Mouse (Mus musculus): ENCODE data around the gene Sh3bp1.

DNA sequence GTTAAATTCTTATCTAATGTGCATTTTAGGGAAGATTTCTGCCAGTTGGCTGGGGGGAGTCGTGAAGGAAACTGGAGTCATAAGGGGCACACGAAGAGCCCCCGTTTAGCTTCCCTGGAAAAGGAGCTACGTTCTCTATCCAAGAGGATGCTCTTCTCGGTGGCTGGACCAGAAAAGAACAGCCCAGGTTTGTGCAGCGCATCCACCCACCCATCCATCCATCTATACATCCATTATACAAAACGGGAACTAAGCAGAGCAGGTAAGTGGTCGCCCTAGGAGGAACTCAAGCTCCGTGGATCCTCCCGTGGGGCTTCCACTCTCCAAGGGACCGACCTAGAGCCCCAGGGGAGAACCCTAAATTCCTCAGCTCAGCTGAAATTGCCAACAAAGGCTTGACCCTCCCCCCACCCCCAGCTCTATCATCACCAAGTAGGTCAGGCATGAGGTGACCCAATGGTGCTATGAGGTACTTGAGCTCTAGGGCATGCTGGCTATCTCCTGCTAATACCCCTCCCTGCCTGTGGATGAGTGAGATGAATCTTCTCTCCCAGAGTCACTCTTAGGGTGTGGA, 48.7 kb downstream of the Sh3bp1 start:
- TF ChIP-seq GATA1 (IDR thresholded peaks at IDR 0.05; ENCODE audit: borderline replicate concordance, low read length) (no peak), FLI1 (IDR thresholded peaks at IDR 0.05; ENCODE audit: low read length) (no peak)
